Mouse (Mus musculus) testis, postnatal 14 days (tissue): Measurements from ENCODE around the gene Rab33a.

Source experiments
- DNase-seq: peaks from one replicate; pipeline ENCODE4 v3.0.0; 2021; ENCODE audit warnings: low spot score

The Rab33a gene

DNA sequence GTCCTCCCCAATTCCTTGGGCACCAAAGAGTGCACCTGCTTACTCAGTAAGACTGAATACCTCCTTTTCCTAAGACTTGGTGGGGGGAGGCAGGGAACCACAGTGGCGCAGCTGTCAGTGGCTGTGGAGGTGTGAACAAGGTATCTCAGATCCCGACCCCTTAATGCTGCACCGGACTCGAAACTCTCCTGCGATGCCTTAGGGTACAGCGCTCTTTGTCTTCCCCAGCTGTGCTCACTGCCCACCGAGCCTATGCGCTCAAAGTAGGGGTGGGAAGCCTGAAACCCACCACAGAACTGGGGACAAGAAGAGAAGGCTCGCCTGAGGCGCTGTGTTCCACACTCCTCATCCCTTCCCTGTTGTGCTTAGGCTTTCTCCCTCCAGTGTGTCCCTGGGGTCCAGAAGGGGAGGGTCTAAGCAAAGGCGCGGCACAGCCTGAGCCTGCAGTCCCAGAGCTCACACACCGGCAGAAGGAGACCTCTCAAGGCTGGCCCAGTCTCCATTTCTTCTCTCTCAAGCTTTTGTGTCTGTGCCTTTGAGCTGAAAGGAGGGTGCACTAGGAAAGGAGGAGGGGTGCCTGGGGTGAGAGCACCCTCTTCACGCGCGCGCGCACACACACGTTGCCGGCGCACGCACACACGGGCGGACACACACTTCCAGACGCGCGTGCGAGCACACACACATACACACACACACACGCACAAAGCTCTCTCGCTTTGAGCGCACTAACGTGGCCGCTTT is at the start of gene Rab33a:
Gene Rab33a (plus strand): TSS at position 478 of the 741 bp plus-strand sequence.
- peak; percentile 5 for DNase-seq

GRCm38 (mm10) chrX:48481095-48481494 is 38.0 kb upstream of the Rab33a start:
- no peak for DNase-seq

GRCm38 (mm10) chrX:48481687-48482086 is 37.4 kb upstream of the Rab33a start:
- no peak for DNase-seq

DNA sequence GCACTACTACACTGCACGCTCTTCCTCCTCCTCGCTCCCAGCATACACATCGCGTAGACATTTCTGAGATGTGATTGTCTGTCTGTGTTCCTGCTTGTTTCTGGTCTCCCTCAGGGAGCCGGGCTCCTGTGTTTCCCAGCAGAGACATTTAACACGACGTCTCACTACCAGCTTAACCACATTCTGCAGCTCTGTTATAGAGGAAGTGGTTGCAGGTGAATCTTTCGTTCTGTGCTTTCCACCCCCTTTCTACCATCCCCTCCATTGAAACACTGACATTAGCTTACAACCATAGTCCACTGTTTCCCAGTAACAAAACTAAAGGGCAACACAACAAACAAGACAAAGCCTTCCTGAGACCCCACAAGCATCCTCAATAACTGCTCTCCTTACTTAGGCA is 25.3 kb upstream of the Rab33a start:
- DNase-seq: no peak

- peak; percentile 94 for DNase-seq
Measured at GRCm38 (mm10) chrX:48513166-48513807, 5.8 kb upstream of the Rab33a start, which contains the start of gene Aifm1. Gene Aifm1 (minus strand): TSS chrX:48513563.

DNA sequence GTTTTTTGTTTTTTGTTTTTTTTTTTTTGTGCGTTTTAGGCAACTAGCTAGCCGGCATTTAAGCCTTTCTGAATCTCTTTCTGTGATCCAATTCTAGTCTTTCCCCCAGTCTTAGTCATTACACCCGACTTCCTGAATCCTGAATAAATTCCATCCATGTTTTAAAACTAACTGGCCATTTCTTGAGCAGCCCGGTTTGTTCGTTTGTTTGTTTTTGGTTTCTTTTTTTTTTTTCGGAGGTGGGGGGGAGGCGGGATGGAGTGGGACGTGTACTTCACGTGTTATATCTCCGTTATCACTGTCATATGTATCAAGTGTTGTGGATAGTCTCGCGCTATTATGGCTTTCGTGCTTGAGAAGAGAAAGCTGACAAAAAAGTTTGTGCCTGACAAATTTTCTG is 5.3 kb upstream of the Rab33a start:
- DNase-seq: peak; percentile 7

DNA sequence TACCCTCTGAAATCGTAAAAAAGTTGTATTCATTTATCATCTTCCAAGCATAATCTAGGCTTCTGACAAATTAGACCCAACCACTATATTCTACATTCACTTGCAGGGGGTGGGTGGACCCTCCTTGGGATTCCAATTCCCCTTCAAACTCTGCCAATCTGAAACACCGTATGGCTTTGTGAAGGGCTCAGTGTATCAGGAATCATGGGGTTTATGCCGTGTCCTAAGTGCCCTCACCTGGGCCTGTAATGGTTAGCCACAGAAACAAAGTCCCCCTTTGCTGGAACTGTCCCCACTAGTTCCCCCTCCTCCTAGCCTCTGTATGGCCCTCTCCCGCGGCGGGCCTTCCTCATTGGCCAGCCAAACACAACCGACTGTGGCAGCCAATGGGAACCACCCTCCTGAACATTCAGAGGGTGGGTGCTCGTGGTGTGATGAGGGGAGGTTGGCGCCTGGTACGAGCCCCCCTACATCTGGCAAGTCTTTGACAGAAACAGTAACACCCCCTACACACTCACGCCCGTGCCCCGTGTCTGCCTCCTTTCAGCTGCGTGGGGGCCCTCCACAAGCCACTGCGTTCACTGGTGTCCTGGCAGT is 776 bp upstream of the Rab33a start:
- DNase-seq: peak; percentile 8

DNA sequence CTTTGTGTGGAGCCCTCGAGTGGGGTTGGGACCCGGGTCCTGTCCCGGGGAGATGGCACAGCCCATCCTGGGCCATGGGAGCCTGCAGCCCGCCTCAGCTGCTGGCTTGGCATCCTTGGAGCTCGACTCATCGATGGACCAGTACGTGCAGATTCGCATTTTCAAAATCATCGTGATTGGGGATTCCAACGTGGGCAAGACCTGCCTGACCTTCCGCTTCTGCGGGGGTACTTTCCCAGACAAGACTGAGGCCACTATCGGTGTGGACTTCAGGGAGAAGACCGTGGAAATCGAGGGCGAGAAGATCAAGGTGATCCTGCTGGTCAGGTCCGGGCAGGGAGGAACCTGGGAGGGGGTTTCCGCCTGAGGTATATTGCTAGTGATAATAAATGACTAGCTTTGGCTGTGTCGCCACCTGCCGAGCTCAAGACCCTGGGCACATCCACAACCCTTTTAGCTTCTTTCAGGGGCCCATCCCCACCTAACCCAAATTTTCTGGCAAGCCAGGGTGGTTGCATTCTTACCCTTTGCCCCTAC is 532 bp downstream of the Rab33a start:
- no peak for DNase-seq

GRCm38 (mm10) chrX:48521651-48522050 is 2.6 kb downstream of the Rab33a start:
- DNase-seq: no peak

DNA sequence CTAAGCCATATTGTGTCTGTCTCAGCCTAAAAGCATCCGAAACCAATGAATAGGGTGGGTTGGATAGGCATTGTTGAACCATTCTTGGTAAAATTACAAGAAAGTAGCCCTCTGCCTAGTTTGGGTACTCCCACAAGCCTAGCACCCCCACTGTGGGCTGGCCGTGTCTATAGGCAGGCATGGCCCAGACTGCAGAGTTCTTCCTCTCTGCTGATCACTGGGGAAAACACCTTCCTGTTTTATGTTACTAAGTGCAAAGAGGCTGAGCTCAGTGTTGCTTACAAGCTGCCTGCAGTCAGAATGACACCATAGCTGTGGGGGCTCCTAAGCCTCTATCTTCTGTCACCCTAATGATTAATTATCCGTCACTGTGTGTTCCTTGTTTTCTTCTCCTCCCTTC is 4.4 kb downstream of the Rab33a start:
- no peak for DNase-seq

- no peak for DNase-seq
Measured at GRCm38 (mm10) chrX:48525332-48525731, 6.2 kb downstream of the Rab33a start.

DNA sequence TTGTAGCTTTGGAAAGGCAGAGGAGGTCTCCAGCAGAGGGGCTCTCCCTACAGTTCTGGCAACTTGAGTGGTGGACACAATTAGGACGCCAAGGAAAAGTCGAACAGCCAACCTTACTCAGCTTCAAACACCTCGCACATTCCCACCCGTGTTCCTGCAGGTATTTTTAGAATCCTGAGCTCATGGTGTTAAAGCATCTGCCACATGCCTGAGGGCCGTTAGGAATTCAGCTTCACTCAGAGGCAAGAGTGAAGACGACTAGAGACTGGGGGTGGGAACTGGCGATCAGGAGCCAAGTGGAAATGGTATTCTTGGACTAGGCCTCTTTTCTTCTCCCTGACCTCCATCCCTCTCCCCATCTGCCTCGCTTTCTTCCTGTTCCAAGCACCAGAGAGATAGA is 6.8 kb downstream of the Rab33a start:
- no peak for DNase-seq

DNA sequence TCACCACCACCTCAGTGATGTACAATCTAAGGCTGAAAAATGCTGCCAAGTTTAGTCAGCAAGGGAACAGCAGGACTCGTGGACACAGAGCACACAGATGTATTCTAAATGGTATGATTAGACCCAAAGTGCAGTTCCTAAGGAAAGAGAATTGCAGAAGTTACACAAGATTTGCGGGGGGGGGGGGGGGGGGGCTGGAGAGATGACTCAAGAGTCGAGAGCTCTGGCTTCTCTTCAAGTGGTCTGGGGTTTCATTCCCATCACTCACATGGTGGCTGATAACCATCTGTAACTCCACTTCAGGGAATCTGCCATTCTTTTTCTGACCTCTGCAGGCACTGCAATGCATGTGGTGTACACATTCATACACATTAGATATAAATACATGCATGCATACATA is 7.3 kb downstream of the Rab33a start:
- no peak for DNase-seq

DNA sequence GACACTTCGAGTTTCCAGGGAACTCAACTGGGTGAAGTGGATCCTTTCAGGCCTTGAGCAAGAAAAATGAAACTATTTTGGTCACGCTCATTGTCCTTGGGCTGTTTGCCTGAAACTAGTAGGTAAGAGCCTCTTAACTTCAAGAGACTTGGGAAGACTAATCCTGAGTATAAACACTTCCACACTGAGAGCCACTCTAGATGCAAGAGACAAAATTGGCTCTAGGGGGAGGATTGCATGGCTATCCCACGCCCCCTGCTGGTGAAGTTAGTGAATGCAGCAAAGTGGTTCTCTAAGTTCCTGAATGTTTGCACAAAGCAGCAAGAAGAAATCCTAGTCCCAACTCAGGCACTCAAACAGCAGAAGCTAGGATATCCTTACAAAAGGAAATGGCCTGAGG is 13.1 kb downstream of the Rab33a start:
- DNase-seq: peak; percentile 45
